Mouse (Mus musculus): Measurements from ENCODE around the gene Vti1a. TPM values are rescaled to one million over a fixed set of nuclear protein-coding genes. Genes with fewer than 3 reads are reported as not detected.
A peak's percentile ranks its signal among the peaks of the same experiment; 100 is the strongest.

The Vti1a gene
- total RNA-seq, 2 experiments from 2014 or later = 19.8 to 19.9 TPM

- no peak for DNase-seq
Observed at GRCm38 (mm10) chr19:55381343-55381742, 65.2 kb downstream of the Vti1a start.

- DNase-seq = no peak
Observed at GRCm38 (mm10) chr19:55382745-55383144, 66.7 kb downstream of the Vti1a start.

- DNase-seq = no peak
Observed at GRCm38 (mm10) chr19:55384634-55385033, 68.5 kb downstream of the Vti1a start.

- DNase-seq = no peak
Observed at GRCm38 (mm10) chr19:55389019-55389418, 72.9 kb downstream of the Vti1a start.

GRCm38 (mm10) chr19:55390323-55390722 is 74.2 kb downstream of the Vti1a start:
- no peak for DNase-seq

GRCm38 (mm10) chr19:55401638-55402037 is 85.5 kb downstream of the Vti1a start:
- no peak for DNase-seq

GRCm38 (mm10) chr19:55408486-55408885 is 92.4 kb downstream of the Vti1a start:
- no peak for DNase-seq

- DNase-seq = no peak
Observed at GRCm38 (mm10) chr19:55411415-55411814, 95.3 kb downstream of the Vti1a start.

- no peak for DNase-seq
Observed at GRCm38 (mm10) chr19:55411894-55412293, 95.8 kb downstream of the Vti1a start.

- peak; percentile 69 for DNase-seq
Observed at GRCm38 (mm10) chr19:55414050-55414449, 98.0 kb downstream of the Vti1a start.

- DNase-seq = no peak
Observed at GRCm38 (mm10) chr19:55418756-55419155, 102.7 kb downstream of the Vti1a start.

GRCm38 (mm10) chr19:55419961-55420360 is 103.9 kb downstream of the Vti1a start:
- no peak for DNase-seq

- no peak for DNase-seq
Observed at GRCm38 (mm10) chr19:55421816-55422215, 105.7 kb downstream of the Vti1a start.

GRCm38 (mm10) chr19:55422311-55423064 is 106.4 kb downstream of the Vti1a start:
- DNase-seq = no peak

GRCm38 (mm10) chr19:55423065-55423716 is 107.1 kb downstream of the Vti1a start:
- no peak for DNase-seq

GRCm38 (mm10) chr19:55423952-55424351 is 107.9 kb downstream of the Vti1a start:
- peak; percentile 77 for DNase-seq

GRCm38 (mm10) chr19:55424507-55424906 is 108.4 kb downstream of the Vti1a start:
- no peak for DNase-seq

- DNase-seq = no peak
Observed at GRCm38 (mm10) chr19:55440306-55440705, 124.2 kb downstream of the Vti1a start.

- no peak for DNase-seq
Observed at GRCm38 (mm10) chr19:55443618-55444017, 127.5 kb downstream of the Vti1a start.

- DNase-seq = peak; percentile 15
Observed at GRCm38 (mm10) chr19:55449084-55449483, 133.0 kb downstream of the Vti1a start.

GRCm38 (mm10) chr19:55449506-55449905 is 133.4 kb downstream of the Vti1a start:
- no peak for DNase-seq

GRCm38 (mm10) chr19:55456325-55457091 is 140.4 kb downstream of the Vti1a start:
- DNase-seq = no peak

GRCm38 (mm10) chr19:55461963-55462362 is 145.9 kb downstream of the Vti1a start:
- DNase-seq = no peak
